Mouse (Mus musculus): ENCODE results near the gene Lrrc59.
"Not testable (repeated sequence)": the region's sequence is repeated elsewhere in the genome, so short reads cannot be mapped to it uniquely, and the experiment has no call there.

Lrrc59 gene

DNA sequence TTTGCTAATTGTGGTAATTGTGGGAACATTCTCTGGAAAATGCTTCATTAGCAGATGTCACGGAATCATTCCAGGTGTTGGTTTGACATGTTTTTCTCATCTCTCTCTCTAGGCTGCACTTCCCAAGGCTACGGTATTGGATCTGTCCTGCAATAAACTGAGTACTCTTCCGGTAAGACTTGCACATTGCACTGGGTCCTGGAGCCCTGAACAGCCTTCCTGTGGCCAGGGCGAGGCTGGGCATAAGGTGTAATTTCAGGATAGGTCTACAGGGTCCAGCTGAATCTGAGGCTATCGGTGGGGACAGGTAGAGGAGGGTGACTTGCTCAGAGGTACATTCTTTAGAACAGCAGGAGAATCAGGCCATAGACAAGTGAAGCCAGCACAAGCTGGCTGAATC lies 2.4 kb downstream of the Lrrc59 start:
- DNase-seq (ENCODE audit: low spot score) = no peak

DNA sequence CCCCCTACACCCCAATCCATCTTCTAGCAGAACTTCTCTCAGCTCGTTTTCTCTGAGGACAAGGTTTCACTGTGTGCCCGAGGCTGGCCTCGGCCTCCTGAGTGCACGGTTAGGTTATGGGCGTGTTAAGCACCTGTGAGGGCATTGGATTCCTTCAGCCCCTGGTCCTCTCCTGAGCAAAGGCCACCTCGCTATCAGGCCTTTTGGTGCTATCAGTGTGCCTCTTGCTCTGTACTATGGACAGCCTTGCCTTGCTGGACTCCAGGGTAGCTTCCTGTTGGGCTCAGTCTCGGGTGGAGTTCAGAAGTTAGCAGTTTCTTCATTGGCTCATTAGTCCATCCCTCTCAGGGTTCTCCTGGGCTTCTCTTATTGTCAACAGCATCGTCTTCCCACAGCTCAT lies 3.4 kb downstream of the Lrrc59 start:
- DNase-seq (ENCODE audit: low spot score) = no peak

DNA sequence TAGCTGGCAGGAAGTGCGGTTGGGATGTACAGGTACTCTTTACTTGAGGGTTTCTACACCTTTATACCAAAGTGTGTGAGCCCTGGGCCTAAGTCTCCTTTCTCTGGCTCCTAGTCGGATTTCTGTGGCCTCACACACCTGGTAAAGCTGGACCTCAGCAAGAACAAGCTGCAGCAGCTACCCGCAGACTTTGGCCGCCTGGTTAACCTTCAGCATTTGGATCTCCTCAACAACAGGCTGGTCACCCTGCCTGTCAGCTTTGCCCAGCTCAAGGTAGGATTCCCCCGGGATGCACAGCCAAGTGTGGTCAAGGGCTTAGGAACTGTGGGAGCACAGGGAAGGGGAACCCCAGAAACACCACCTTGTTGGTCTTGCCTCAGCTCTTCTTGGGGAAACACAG lies 4.9 kb downstream of the Lrrc59 start:
- DNase-seq (ENCODE audit: low spot score) = no peak

DNA sequence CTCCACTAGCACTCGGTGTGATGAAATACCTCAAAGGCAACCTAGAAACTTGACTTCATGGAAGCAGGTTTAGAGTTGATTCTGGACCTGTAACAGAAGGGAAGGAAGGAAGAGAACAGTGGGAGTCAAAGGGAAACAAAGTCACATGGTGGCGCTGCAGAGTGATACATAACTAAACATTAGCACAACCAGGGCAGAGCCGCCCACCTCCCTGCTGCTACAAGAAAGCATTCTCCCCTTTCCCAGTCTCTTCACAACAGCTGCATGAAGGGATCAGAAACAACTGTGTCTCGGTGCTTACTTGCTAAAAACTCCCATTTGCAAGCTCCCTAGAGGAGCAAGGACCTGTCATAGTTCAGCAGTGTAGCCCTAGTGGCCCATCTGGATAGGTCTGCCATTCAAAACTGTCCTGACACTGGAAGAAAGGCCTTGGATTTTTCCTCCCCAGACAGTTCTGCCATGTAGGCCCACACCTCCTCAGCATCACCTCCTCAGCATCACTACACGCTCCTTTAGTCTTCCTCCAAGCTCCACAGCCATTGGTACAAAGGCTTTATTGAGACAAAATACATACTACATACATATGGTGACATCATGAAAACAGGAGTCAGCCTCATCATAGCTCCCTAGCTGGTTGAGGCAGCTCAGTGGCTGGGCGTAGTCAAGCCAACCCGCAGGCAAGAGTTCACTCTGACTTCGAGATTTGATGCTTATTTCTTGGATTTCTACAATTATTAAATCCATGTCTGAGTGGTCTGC lies 15.1 kb downstream of the Lrrc59 start:
- DNase-seq (ENCODE audit: low spot score) = no peak

DNA sequence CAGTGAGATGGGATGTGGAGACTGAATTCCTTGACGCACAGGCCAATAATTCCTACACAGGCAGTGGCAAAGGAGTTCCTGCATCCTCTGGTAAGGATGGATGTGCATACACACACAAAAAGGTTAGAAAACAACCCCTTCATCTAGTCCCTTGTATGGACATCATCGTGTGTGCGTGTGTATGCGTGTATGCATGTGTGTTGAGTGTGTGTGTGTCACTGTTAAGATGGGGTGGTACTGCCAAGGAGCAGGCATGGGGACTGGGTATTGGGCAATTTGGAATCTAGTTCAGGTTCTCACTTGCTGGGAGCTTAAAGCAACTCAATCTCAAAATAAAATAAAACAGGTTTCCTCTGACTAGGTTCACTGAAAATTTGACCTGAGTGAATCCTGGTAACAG lies 16.9 kb downstream of the Lrrc59 start:
- DNase-seq (ENCODE audit: low spot score) = no peak

DNA sequence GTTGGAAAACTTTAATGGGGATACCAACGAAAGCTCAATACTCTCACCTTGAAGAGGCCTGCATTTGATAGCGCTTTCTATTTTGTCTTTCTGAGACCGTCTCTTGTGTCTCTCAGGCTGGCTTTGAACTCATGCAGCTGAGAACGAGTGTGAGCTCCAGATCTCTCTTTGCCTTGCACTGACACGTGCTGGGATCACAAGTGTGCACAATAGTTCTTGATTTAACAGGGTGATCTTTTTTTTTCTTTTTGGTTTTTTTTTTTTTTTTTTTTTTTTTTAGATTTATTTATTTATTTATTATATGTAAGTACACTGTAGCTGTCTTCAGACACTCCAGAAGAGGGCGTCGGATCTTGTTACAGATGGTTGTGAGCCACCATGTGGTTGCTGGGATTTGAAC lies 21.7 kb downstream of the Lrrc59 start:
- DNase-seq (ENCODE audit: low spot score) = not testable (repeated sequence)

- no peak for DNase-seq (ENCODE audit: low spot score)
Measured at GRCm38 (mm10) chr11:94652973-94653372, 23.4 kb downstream of the Lrrc59 start.

DNA sequence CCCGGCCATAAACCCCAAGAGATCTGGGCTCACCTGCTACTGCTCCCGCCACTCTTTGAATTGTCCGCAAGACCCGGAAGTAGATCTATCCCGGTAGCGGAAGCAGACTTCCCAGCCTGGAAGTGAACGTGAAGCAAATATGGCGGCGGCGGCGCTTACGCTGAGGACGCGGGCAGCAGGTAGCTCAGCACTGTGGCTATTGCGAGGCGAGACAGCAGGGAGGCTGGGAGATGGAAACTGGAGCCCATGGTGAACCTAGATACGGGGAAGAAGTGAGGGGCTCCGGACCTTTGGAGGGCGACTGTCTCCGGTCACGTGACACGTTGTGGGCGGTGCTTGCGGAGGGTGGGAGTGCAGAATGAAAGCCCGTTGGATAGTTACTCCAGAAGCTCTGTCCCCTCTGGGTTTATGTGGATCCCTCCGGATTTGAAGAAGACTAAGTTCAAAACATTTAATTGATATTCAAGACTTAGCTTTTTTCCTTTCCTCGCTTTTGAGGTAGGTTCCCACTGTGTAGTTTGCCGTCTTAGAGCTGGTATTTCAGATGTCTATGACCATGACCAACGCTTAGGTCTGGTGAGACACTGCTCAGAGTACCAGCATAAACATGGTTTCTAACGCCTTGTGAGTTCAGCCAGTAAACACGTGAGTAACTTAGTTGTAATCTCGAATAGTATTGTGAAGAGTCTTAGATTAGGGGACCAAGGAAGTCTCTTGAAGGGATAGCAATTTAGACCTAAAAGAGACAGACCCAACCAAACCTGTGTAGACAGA lies 24.3 kb downstream of the Lrrc59 start, which contains the start of the genes Mrpl27 and Eme1:
Gene Mrpl27 (plus strand): TSS at position 105 of the 774 bp plus-strand sequence.
Gene Eme1 (minus strand): TSS at position 302 of the 774 bp plus-strand sequence.
- peak; percentile 84 for DNase-seq (ENCODE audit: low spot score)

- no peak for DNase-seq (ENCODE audit: low spot score)
Measured at GRCm38 (mm10) chr11:94661344-94661743, 31.8 kb downstream of the Lrrc59 start.

DNA sequence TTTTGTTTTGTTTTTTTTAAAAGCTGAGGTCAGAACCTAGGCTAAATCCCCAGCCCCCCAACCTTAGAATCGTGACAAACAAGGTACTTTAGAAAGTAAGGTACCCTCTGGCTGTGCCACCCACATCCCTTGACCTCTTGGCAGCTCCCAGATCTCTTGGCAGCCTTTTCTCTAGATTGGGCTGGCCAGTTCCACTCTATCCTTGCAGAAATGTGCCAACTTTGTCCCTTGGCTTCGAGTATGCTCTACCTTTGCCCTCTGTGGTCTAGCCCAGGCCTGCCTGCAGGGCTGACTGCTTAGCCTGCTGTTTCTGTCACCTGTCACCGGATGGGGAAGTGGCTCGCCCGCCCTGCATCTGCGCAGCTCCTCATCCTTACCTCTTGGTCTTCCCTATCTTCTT lies 35.7 kb downstream of the Lrrc59 start:
- DNase-seq (ENCODE audit: low spot score) = no peak

DNA sequence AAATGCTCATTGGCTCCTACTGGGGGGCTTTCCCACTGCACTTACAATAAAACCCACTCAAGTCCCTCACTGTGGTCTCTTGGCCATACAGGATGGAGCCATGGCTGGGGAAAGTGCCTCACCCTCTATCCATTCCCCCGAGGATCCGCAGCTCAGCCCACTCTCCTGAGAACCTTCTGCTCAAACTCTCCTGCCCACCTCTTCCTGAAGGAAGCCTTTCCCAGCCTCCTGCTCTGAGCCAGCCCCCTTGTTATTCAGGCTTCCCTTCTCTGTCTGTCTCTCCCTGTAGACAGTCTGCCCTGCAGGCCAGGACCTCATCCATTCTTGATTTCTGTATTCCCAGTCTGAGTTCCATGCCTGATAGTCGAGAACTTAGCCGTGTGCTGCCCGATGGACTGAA lies 45.4 kb downstream of the Lrrc59 start:
- DNase-seq (ENCODE audit: low spot score) = no peak

DNA sequence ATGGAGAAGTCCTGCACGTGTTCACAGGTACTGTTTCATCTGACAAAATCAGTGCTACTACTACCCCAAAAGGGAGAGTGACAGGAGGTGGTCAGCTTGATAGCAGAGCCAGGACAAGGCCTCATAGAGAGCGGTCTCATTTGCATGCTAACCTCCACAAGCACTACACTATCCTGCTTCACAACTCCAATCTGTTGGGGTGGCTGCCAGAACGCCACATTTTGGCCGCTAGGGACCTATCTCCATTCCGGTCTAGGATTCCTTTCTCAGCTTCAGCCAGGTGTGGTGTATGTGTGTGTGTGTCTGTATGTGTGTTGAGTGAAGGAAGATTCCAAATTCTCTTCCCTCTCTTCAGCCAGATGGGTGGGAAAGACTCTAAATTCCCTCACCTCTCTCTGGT lies 45.9 kb downstream of the Lrrc59 start:
- peak; percentile 29 for DNase-seq (ENCODE audit: low spot score)

- DNase-seq (ENCODE audit: low spot score) = no peak
Measured at GRCm38 (mm10) chr11:94676308-94676707, 46.7 kb downstream of the Lrrc59 start.

DNA sequence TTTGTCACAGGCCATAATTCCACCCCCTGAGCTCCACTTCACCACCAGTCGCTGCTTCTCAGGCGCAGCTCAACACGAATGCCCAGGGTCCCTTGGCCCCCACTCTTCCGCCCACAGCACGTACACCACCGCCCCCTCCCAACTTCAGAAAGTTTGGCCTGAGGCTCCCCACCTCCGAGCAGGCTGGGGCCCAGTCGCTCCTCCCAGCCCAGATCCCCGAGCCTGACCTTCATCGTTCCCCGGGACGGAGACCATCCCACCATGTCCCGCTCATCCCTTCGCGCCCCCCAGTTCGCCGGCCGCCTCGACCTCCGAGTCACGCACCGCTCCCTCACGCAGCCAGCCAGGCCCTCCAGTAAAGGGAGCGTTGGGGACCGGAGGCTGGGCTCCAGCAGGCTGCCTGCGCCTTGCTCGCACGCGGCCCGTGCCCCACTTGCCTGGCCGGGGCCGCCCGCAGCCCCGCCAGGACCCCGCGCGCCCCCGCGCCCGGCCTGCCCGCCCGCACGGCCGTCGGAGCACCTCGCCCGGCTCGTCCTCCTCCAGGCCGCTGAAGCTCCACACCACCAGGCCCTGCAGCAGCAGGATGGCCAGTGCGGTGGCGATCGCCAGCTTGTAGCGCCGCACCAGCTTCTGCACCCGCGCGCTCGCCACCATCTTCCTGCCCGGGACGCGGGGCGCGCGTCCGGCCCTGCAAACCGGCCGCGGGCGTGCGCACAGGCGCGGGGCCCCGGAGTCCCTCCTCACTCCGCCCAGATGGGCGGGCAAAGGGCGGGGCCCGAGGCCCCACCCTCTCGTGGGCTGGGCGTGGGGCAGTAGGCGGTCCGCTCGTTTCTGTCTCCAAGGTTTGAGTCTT lies 47.4 kb downstream of the Lrrc59 start, which contains the start of gene Xylt2:
Gene Xylt2 (minus strand): TSS at position 762 of the 853 bp plus-strand sequence.
- peak; percentile 91 for DNase-seq (ENCODE audit: low spot score)

GRCm38 (mm10) chr11:94677607-94678145 lies 48.1 kb downstream of the Lrrc59 start:
- DNase-seq (ENCODE audit: low spot score) = no peak

GRCm38 (mm10) chr11:94680639-94681038 lies 51.1 kb downstream of the Lrrc59 start:
- no peak for DNase-seq (ENCODE audit: low spot score)

- no peak for DNase-seq (ENCODE audit: low spot score)
Measured at GRCm38 (mm10) chr11:94681640-94682039, 52.1 kb downstream of the Lrrc59 start.

GRCm38 (mm10) chr11:94682427-94682826 lies 52.9 kb downstream of the Lrrc59 start:
- DNase-seq (ENCODE audit: low spot score) = no peak

DNA sequence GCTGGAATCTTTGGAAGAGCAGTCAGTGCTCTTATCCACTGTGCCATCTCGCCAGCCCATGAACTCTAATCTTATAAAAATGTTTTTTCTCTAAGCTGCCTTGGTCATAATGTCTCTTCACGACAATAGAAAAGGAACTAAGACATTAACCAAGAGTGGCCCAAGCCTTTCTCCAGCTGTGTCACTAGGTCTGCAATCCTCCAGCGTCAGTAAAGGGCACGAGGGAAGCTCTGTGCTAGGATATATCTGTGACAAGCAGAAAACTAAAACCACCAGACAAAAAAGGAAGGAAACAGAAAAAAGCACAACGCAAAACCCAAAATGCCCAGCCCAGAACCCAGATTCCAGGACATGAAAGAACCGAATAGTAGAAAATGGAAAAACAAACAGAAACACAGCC lies 57.6 kb downstream of the Lrrc59 start:
- no peak for DNase-seq (ENCODE audit: low spot score)

GRCm38 (mm10) chr11:94692502-94692901 lies 62.9 kb downstream of the Lrrc59 start:
- DNase-seq (ENCODE audit: low spot score) = not testable (repeated sequence)

Measured in urinary bladder, postnatal 14 days (tissue).